Mouse (Mus musculus): ENCODE data around the gene Serpina5.

DNA sequence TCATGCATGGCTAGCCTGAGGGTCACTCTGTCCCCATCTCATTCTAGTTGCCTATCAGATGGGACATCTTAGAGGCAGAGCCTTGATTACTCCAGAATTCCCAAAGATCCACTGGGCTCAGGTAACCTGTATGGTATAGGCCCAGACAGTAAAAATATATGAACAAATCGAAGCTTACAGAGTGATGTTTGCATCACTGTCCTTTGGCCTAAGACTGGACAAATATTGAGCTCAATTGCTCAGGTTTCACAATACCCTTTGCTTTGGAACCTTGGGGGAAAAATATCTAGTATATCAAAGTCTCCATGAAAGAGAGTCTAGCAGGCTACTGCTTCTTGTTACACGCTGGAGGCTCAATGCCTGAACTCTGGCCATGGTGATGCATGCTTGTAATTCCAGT, 10.8 kb upstream of the Serpina5 start:
- TF ChIP-seq CTCF (IDR thresholded peaks at IDR 0.05; ENCODE audit: extremely low read depth, insufficient read length, insufficient replicate concordance, low read depth, low read length) (no peak), POLR2A (IDR thresholded peaks at IDR 0.05; ENCODE audit: low read depth, low read length) (no peak)
